Mouse (Mus musculus): ENCODE measurements around the gene Uts2r.
A peak's percentile ranks its signal among the peaks of the same experiment; 100 is the strongest.

DNA sequence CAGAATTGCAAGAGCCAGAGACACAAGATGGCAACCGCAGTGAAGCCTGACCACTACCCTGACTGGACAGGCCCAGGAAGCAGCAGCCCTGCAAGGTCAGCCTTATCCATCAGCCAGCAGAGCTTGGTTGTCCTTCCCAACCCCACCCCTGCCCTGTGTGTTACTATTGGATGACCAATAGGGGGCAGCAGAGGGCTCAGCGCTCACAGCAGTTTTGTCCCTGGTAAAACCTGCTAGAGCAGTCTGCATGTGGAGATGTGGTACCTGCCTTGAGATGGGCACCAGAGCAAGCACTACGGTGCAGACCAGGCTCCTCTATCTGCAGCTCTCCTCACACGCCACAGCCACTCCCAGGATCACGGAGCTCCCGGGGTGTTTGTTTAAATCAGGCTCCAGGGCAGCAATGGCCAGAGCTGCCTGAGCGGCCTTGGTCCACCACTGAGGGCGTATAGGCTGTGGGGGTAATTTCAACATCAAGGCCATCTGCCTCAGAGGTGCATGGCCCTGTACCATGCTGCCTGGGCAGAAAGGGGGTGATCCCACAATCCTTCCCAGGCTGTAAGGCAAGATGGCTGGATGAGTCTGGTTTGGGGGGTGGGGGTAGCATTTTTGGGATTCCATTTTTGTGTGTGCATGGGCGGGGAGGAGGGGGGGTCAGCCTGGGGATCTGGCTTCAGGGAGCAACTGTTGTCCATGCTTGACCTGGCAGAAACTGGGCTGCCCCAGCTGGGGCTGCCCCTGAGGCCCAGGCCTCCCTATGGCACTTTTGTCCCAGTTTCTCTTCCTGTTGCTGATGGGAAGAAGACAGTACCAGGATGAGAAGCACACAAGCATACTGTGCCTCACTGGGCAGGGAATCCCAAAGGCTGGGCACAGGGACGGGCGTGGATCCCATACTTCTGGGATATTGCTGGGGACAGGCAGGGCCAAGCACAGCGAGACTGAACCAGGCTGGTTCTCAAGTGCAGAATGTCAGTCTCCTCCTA is 16.5 kb downstream of the Uts2r start:
- TF ChIP-seq CTCF (IDR thresholded peaks at IDR 0.05; ENCODE audit: borderline replicate concordance, insufficient read depth, low read depth, low read length) (peak; percentile 91), POLR2A (IDR thresholded peaks at IDR 0.05; ENCODE audit: borderline replicate concordance, insufficient read depth, low read length) (no peak)
